Mouse (Mus musculus) neural tube, embryonic 12.5 days (tissue): ENCODE measurements around the gene Ccdc163. TPM values are rescaled to one million over a fixed set of nuclear protein-coding genes. Genes with fewer than 3 reads are reported as not detected.
"Not testable (repeated sequence)": the region's sequence is repeated elsewhere in the genome, so short reads cannot be mapped to it uniquely, and the experiment has no call there.

Source experiments
- ATAC-seq: fragments of 200-750 bp; cut with Nextera tagmentation; 2 replicates; pipeline ENCODE4 v1.8.0; 2017; ENCODE audit warnings: low read depth, mild to moderate bottlenecking, moderate TSS enrichment, moderate library complexity; ENCODE audit not compliant: low FRiP score
- H3K27ac ChIP-seq: fragments of 300-500 bp; sonication (generic); 2 replicates; pipeline ENCODE4 v1.5.1; 2016
- H3K27me3 ChIP-seq: fragments of 300-500 bp; sonication (generic); replicated peaks from 2 replicates; pipeline ENCODE4 v1.6.1; 2016; ENCODE audit warnings: mild to moderate bottlenecking
- H3K36me3 ChIP-seq: fragments of 300-500 bp; sonication (generic); 2 replicates; pipeline ENCODE4 v1.6.1; 2016; ENCODE audit warnings: mild to moderate bottlenecking
- H3K4me1 ChIP-seq: fragments of 300-500 bp; sonication (generic); 2 replicates; pipeline ENCODE4 v1.6.1; 2016
- H3K4me2 ChIP-seq: fragments of 300-500 bp; sonication (generic); replicated peaks from 2 replicates; pipeline ENCODE4 v1.6.1; 2016; ENCODE audit warnings: mild to moderate bottlenecking
- H3K4me3 ChIP-seq: fragments of 300-500 bp; sonication (generic); 2 replicates; pipeline ENCODE4 v1.5.1; 2016
- H3K9ac ChIP-seq: fragments of 300-500 bp; sonication (generic); 2 replicates; pipeline ENCODE4 v1.6.1; 2016; ENCODE audit warnings: mild to moderate bottlenecking
- H3K9me3 ChIP-seq: fragments of 300-500 bp; sonication (generic); 2 replicates; pipeline ENCODE4 v1.6.1; 2016; ENCODE audit warnings: mild to moderate bottlenecking
- WGBS: fragments of 180-500 bp; shearing (Covaris S2); methylation state at CpG from one replicate; pipeline ENCODE4 v1.1.7; 2016; 5-methylcytosine and 5-hydroxymethylcytosine counted together
- polyA plus RNA-seq: library from polyadenylated mRNA; unstranded; fragments of >200 nt; fragmentation: Nextera tagmentation; extraction: Ambion mirVana; gene quantifications from 2 replicates; pipeline ENCODE4 v1.2.1, GENCODE M21; 2016

Gene Ccdc163
- 22.0 and 23.5 TPM in 2 replicates for polyA plus RNA-seq

- no peak within 1 kb of the TSS for H3K27ac ChIP-seq
- peak; percentile 99 for ATAC-seq
Measured at GRCm38 (mm10) chr4:116708201-116708764, at the start of gene Ccdc163, which contains the start of gene Mmachc. TSS of gene Ccdc163 (plus strand) at chr4:116708509. TSS of gene Mmachc (minus strand) at chr4:116708406.

GRCm38 (mm10) chr4:116659474-116659873, 48.8 kb upstream of the Ccdc163 start:
- Histone ChIP-seq H3K9ac (no peak overlapping the region), H3K4me2 (no peak overlapping the region), H3K27ac (no peak overlapping the region), H3K27me3 (no peaks in the 10 kb centered on the region), H3K36me3 (no peaks in the 10 kb centered on the region), H3K9me3 (no peaks in the 10 kb centered on the region), H3K4me1 (no peaks in the 10 kb centered on the region), H3K4me3 (no peak overlapping the region)
- ATAC-seq: no peak
- 82% methylated on average over 2 of the region's 2 CpGs for WGBS

More at GRCm38 (mm10) chr4:116708201-116708764, at the start of gene Ccdc163, which contains the start of gene Mmachc:
- H3K36me3 ChIP-seq: peaks cover 10% of the 10 kb centered on the region; the same call in 1 of the 2 replicates
- peak within 1 kb of the TSS; percentile 82 for H3K4me2 ChIP-seq
- peak within 1 kb of the TSS; percentile 56 for H3K4me3 ChIP-seq
- H3K27me3 ChIP-seq: no peaks in the 10 kb centered on the region
- peak within 1 kb of the TSS; percentile 57 for H3K9ac ChIP-seq
- H3K4me1 ChIP-seq: peaks cover 7% of the 10 kb centered on the region
- no peaks in the 10 kb centered on the region for H3K9me3 ChIP-seq
- WGBS: under 1% methylated on average over 29 of the region's 29 CpGs

- H3K9me3 ChIP-seq, H3K27ac ChIP-seq, H3K4me1 ChIP-seq, H3K4me2 ChIP-seq, ATAC-seq, H3K9ac ChIP-seq, H3K4me3 ChIP-seq, H3K27me3 ChIP-seq, H3K36me3 ChIP-seq: not testable (repeated sequence)
- WGBS: 87% methylated on average over 6 of the region's 6 CpGs
Measured at GRCm38 (mm10) chr4:116659916-116660315, 48.4 kb upstream of the Ccdc163 start.

GRCm38 (mm10) chr4:116660829-116661228, 47.5 kb upstream of the Ccdc163 start:
- Histone ChIP-seq H3K4me3 (no peak overlapping the region), H3K4me1 (no peaks in the 10 kb centered on the region), H3K9me3 (no peaks in the 10 kb centered on the region), H3K36me3 (no peaks in the 10 kb centered on the region), H3K27ac (no peak overlapping the region), H3K27me3 (no peaks in the 10 kb centered on the region), H3K4me2 (no peak overlapping the region), H3K9ac (no peak overlapping the region)
- ATAC-seq: no peak
- 78% methylated on average over 6 of the region's 6 CpGs for WGBS

GRCm38 (mm10) chr4:116661998-116662397, 46.3 kb upstream of the Ccdc163 start:
- H3K27ac ChIP-seq: no peak overlapping the region
- no peaks in the 10 kb centered on the region for H3K4me1 ChIP-seq
- H3K4me3 ChIP-seq: no peak overlapping the region
- no peaks in the 10 kb centered on the region for H3K27me3 ChIP-seq
- H3K9ac ChIP-seq: no peak overlapping the region
- 93% methylated on average over 1 of the region's 1 CpGs for WGBS
- no peak overlapping the region for H3K4me2 ChIP-seq
- H3K9me3 ChIP-seq: no peaks in the 10 kb centered on the region
- ATAC-seq: no peak
- H3K36me3 ChIP-seq: no peaks in the 10 kb centered on the region

GRCm38 (mm10) chr4:116666625-116667024, 41.7 kb upstream of the Ccdc163 start:
- H3K4me3 ChIP-seq: no peak overlapping the region
- no peak overlapping the region for H3K4me2 ChIP-seq
- no peaks in the 10 kb centered on the region for H3K4me1 ChIP-seq
- H3K27me3 ChIP-seq: no peaks in the 10 kb centered on the region
- H3K9ac ChIP-seq: no peak overlapping the region
- no peaks in the 10 kb centered on the region for H3K36me3 ChIP-seq
- ATAC-seq: no peak
- H3K27ac ChIP-seq: no peak overlapping the region
- H3K9me3 ChIP-seq: no peaks in the 10 kb centered on the region
- WGBS: 76% methylated on average over 4 of the region's 4 CpGs

GRCm38 (mm10) chr4:116668145-116668544, 40.2 kb upstream of the Ccdc163 start:
- no peak overlapping the region for H3K9ac ChIP-seq
- ATAC-seq: no peak
- WGBS: 67% methylated on average over 3 of the region's 3 CpGs
- no peaks in the 10 kb centered on the region for H3K9me3 ChIP-seq
- no peak overlapping the region for H3K4me3 ChIP-seq
- no peak overlapping the region for H3K27ac ChIP-seq
- no peak overlapping the region for H3K4me2 ChIP-seq
- H3K36me3 ChIP-seq: no peaks in the 10 kb centered on the region
- no peaks in the 10 kb centered on the region for H3K4me1 ChIP-seq
- no peaks in the 10 kb centered on the region for H3K27me3 ChIP-seq

GRCm38 (mm10) chr4:116669291-116669690, 39.0 kb upstream of the Ccdc163 start:
- no peak overlapping the region for H3K9ac ChIP-seq
- H3K9me3 ChIP-seq: no peaks in the 10 kb centered on the region
- no peak for ATAC-seq
- no peak overlapping the region for H3K4me3 ChIP-seq
- no peak overlapping the region for H3K4me2 ChIP-seq
- no peak overlapping the region for H3K27ac ChIP-seq
- no peaks in the 10 kb centered on the region for H3K4me1 ChIP-seq
- no peaks in the 10 kb centered on the region for H3K27me3 ChIP-seq
- H3K36me3 ChIP-seq: no peaks in the 10 kb centered on the region
- WGBS: 63% methylated on average over 2 of the region's 2 CpGs

- no peaks in the 10 kb centered on the region for H3K9me3 ChIP-seq
- H3K4me1 ChIP-seq: no peaks in the 10 kb centered on the region
- no peaks in the 10 kb centered on the region for H3K27me3 ChIP-seq
- no peaks in the 10 kb centered on the region for H3K36me3 ChIP-seq
- no peak overlapping the region for H3K9ac ChIP-seq
- H3K4me2 ChIP-seq: no peak overlapping the region
- H3K4me3 ChIP-seq: no peak overlapping the region
- H3K27ac ChIP-seq: no peak overlapping the region
- ATAC-seq: no peak
- WGBS: 76% methylated on average over 2 of the region's 2 CpGs
Measured at GRCm38 (mm10) chr4:116672785-116673184, 35.5 kb upstream of the Ccdc163 start.

- H3K4me3 ChIP-seq, H3K27me3 ChIP-seq, H3K36me3 ChIP-seq, H3K4me1 ChIP-seq, H3K4me2 ChIP-seq, H3K9me3 ChIP-seq, H3K9ac ChIP-seq, ATAC-seq, H3K27ac ChIP-seq: not testable (repeated sequence)
- WGBS: 91% methylated on average over 6 of the region's 6 CpGs
Measured at GRCm38 (mm10) chr4:116674761-116675160, 33.5 kb upstream of the Ccdc163 start.

- 87% methylated on average over 3 of the region's 3 CpGs for WGBS
- Histone ChIP-seq H3K4me2 (no peak overlapping the region), H3K9me3 (no peaks in the 10 kb centered on the region), H3K27ac (no peak overlapping the region), H3K9ac (no peak overlapping the region), H3K4me1 (no peaks in the 10 kb centered on the region), H3K36me3 (no peaks in the 10 kb centered on the region), H3K4me3 (no peak overlapping the region), H3K27me3 (no peaks in the 10 kb centered on the region)
- no peak for ATAC-seq
Measured at GRCm38 (mm10) chr4:116676027-116676426, 32.3 kb upstream of the Ccdc163 start.

- no peak overlapping the region for H3K4me3 ChIP-seq
Measured at GRCm38 (mm10) chr4:116677808-116678207, 30.5 kb upstream of the Ccdc163 start.

GRCm38 (mm10) chr4:116679141-116679540, 29.2 kb upstream of the Ccdc163 start:
- H3K36me3 ChIP-seq: no peaks in the 10 kb centered on the region
- H3K4me3 ChIP-seq: no peak overlapping the region
- H3K4me2 ChIP-seq: no peak overlapping the region
- H3K4me1 ChIP-seq: no peaks in the 10 kb centered on the region
- WGBS: 74% methylated on average over 5 of the region's 5 CpGs
- ATAC-seq: no peak
- no peak overlapping the region for H3K27ac ChIP-seq
- H3K9me3 ChIP-seq: no peaks in the 10 kb centered on the region
- H3K9ac ChIP-seq: no peak overlapping the region
- H3K27me3 ChIP-seq: no peaks in the 10 kb centered on the region

More at GRCm38 (mm10) chr4:116677808-116678207, 30.5 kb upstream of the Ccdc163 start:
- no peak for ATAC-seq
- WGBS: 84% methylated on average over 1 of the region's 1 CpGs
- H3K36me3 ChIP-seq: no peaks in the 10 kb centered on the region
- no peaks in the 10 kb centered on the region for H3K4me1 ChIP-seq
- no peak overlapping the region for H3K27ac ChIP-seq
- H3K9me3 ChIP-seq: no peaks in the 10 kb centered on the region
- H3K4me2 ChIP-seq: no peak overlapping the region
- no peaks in the 10 kb centered on the region for H3K27me3 ChIP-seq
- H3K9ac ChIP-seq: no peak overlapping the region
